Mouse (Mus musculus) neural tube, embryonic 14.5 days (tissue): Measurements from ENCODE around the gene Vstm2l. TPM values are rescaled to one million over a fixed set of nuclear protein-coding genes. Genes with fewer than 3 reads are reported as not detected.

Experiments used
- ATAC-seq: fragments of 200-750 bp; cut with Nextera tagmentation; 2 replicates; pipeline ENCODE4 v1.8.0; 2017; ENCODE audit warnings: low read depth, mild to moderate bottlenecking, moderate TSS enrichment, moderate library complexity
- H3K27ac ChIP-seq: fragments of 300-500 bp; sonication (generic); 2 replicates; pipeline ENCODE4 v1.5.1; 2014; ENCODE audit warnings: low read depth, mild to moderate bottlenecking, control low read depth, low read length, moderate library complexity, mixed read lengths
- H3K27me3 ChIP-seq: fragments of 300-500 bp; sonication (generic); 2 replicates; pipeline ENCODE4 v1.6.1; 2014; ENCODE audit warnings: low read length; ENCODE audit not compliant: control insufficient read depth, insufficient read depth
- H3K36me3 ChIP-seq: fragments of 300-500 bp; sonication (generic); 2 replicates; pipeline ENCODE4 v1.6.1; 2014; ENCODE audit warnings: low read length, mixed read lengths; ENCODE audit not compliant: control insufficient read depth, insufficient read depth
- H3K4me1 ChIP-seq: fragments of 300-500 bp; sonication (generic); 2 replicates; pipeline ENCODE4 v1.6.1; 2014; ENCODE audit warnings: low read length; ENCODE audit not compliant: control insufficient read depth, insufficient read depth
- H3K4me2 ChIP-seq: fragments of 300-500 bp; sonication (generic); 2 replicates; pipeline ENCODE4 v1.6.1; 2014; ENCODE audit warnings: mild to moderate bottlenecking, low read depth, low read length, control low read depth
- H3K4me3 ChIP-seq: fragments of 300-500 bp; sonication (generic); 2 replicates; pipeline ENCODE4 v1.5.1; 2014; ENCODE audit warnings: low read depth, low read length, control low read depth, mixed read lengths
- H3K9ac ChIP-seq: fragments of 300-500 bp; sonication (generic); replicated peaks from 2 replicates; pipeline ENCODE4 v1.6.1; 2014; ENCODE audit warnings: low read depth, mild to moderate bottlenecking, control low read depth, low read length, mixed read lengths
- H3K9me3 ChIP-seq: fragments of 300-500 bp; sonication (generic); 2 replicates; pipeline ENCODE4 v1.6.1; 2016; ENCODE audit warnings: low read length; ENCODE audit not compliant: control insufficient read depth
- WGBS: fragments of 180-500 bp; shearing (Covaris S2); extraction: QIAGEN DNeasy Blood & Tissue Kit; methylation state at CpG from one replicate; pipeline ENCODE4 v1.1.7; 2014; 5-methylcytosine and 5-hydroxymethylcytosine counted together
- polyA plus RNA-seq: library from polyadenylated mRNA; unstranded; fragments of >200 nt; fragmentation: Nextera tagmentation; extraction: Ambion mirVana; gene quantifications from 2 replicates; pipeline ENCODE4 v1.2.1, GENCODE M21; 2014

Gene Vstm2l
- polyA plus RNA-seq, 1 experiment from 2014 or later: 60.0 TPM

DNA sequence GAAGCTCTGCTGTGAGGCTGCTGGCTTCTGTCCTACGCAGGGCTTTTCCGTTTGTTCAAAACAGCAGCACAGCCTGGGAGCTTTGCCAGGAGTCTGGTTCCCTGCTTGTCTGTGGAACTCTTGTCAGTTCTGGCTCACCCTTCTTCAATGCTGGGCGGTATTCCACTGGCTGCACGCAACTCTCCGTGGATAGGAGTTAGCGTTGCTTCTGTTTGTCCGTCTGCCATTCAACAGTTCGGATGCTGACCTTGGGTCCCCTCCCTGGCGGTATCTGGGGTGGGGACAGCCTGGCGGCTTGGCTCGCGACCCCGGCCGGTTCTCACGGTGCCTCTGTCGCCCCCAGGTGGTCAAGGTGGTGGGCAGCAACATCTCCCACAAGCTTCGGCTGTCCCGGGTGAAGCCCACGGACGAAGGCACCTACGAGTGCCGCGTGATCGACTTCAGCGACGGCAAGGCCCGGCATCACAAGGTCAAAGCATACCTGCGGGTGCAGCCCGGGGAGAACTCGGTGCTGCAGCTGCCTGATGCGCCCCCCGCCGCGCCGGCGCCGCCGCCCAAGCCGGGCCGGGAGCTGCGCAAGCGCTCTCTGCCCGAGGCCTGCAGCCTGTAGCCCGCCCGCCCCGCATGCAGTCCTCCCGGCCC lies 29.2 kb downstream of the Vstm2l start:
- under 1% methylated on average over 45 of the region's 47 CpGs for WGBS
- peak overlapping the region; percentile 0; the same call in 1 of the 2 replicates for H3K27ac ChIP-seq
- no peaks in the 10 kb centered on the region for H3K36me3 ChIP-seq
- H3K9me3 ChIP-seq: no peaks in the 10 kb centered on the region
- H3K9ac ChIP-seq: peak overlapping the region; percentile 56
- H3K4me1 ChIP-seq: peaks cover 22% of the 10 kb centered on the region
- peak overlapping the region; percentile 72 for H3K4me2 ChIP-seq
- H3K4me3 ChIP-seq: peak overlapping the region; percentile 36
- H3K27me3 ChIP-seq: no peaks in the 10 kb centered on the region
- ATAC-seq: peak; percentile 69

DNA sequence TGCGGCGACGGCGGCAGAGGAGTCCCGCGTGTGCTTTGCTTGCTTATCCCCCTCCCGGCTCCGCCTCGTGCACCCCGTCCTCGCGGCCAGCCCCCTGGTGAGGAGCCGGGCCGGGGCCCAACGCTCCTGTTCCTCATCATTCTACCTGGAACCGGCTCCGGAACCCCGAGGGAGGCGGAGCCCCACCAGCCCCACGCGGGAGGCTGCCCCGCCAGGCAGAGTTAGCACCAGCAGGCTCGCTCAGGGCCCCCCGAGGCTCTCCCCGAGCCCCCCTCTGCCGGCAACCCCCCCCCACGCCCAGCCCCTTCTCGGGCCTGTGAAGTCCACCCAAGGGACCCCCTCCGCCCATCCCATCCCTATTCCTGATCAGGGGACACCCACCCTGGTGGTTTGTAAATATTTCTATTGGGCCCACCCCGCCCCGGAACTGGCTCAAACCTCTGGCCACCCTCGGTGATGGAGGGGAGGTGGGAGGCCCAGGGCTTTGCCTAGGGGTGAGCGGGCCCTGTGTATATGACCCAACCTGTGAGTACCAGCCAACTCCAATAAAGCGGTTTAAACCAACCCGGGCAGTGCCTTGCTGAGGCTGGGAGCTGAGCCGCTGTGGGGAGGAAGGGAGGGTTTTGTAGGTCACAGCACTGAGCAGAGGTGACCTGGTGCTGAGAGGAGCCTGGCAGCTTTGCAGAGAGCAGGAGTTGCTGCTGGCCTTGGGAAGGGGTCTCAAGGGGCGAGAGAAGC lies 29.9 kb downstream of the Vstm2l start:
- Histone ChIP-seq H3K4me1 (peaks cover 22% of the 10 kb centered on the region), H3K9me3 (no peaks in the 10 kb centered on the region), H3K4me2 (peak overlapping the region; percentile 72), H3K4me3 (peak overlapping the region; percentile 36), H3K27ac (peak overlapping the region; percentile 0; the same call in 1 of the 2 replicates), H3K9ac (peak overlapping the region; percentile 56), H3K27me3 (no peaks in the 10 kb centered on the region), H3K36me3 (no peaks in the 10 kb centered on the region)
- no peak for ATAC-seq
- 10% methylated on average over 37 of the region's 37 CpGs for WGBS

DNA sequence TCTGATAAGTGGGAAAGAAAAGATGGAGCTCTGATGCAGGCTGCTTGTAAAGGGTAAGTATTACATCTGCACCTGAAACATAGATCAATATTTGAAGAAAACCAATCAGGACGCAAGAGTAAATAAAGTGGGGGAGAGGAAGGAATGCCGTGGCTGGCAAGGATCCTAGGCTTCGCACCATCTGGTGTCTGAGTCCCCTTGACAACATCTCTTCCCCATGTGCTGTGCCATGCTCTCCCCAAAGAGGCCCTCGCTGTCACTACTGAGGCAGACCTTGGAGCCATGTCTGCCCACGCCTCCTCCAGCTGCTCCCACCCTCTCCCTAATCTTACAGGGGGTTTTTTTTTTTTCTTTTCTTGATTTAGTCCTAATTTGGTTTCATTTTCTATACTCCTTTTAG lies 39.5 kb downstream of the Vstm2l start:
- H3K36me3 ChIP-seq: no peaks in the 10 kb centered on the region
- no peak overlapping the region for H3K27ac ChIP-seq
- no peak for ATAC-seq
- WGBS: 63% methylated on average over 5 of the region's 5 CpGs
- H3K9me3 ChIP-seq: no peaks in the 10 kb centered on the region
- H3K27me3 ChIP-seq: no peaks in the 10 kb centered on the region
- no peaks in the 10 kb centered on the region; the same call in 1 of the 2 replicates for H3K4me1 ChIP-seq
- no peak overlapping the region for H3K9ac ChIP-seq
- H3K4me2 ChIP-seq: no peak overlapping the region
- no peak overlapping the region for H3K4me3 ChIP-seq

DNA sequence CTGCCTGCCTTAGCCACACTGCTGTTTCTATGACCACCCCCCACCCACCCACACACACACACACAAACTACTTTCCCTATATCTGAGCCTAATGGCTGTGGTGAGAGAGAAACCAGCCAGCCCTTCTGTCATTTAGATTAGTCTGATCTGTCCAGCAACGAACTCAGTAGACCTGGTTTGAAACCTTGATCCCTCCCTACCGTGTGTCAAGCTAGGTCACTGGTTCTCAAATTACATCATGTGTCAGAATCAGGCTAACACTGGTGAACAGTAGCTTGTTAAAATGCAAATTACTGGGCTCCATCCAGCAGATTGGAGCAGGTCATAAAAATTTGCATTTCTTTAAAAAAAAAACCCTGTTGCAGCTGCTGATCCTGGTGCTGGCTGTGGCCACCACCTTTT lies 43.3 kb downstream of the Vstm2l start:
- H3K36me3 ChIP-seq: no peaks in the 10 kb centered on the region
- no peak overlapping the region for H3K4me3 ChIP-seq
- ATAC-seq: no peak
- no peak overlapping the region for H3K4me2 ChIP-seq
- 3% methylated on average over 2 of the region's 2 CpGs for WGBS
- H3K27ac ChIP-seq: no peak overlapping the region
- H3K4me1 ChIP-seq: no peaks in the 10 kb centered on the region; the same call in 1 of the 2 replicates
- no peaks in the 10 kb centered on the region for H3K27me3 ChIP-seq
- no peaks in the 10 kb centered on the region for H3K9me3 ChIP-seq
- H3K9ac ChIP-seq: no peak overlapping the region

DNA sequence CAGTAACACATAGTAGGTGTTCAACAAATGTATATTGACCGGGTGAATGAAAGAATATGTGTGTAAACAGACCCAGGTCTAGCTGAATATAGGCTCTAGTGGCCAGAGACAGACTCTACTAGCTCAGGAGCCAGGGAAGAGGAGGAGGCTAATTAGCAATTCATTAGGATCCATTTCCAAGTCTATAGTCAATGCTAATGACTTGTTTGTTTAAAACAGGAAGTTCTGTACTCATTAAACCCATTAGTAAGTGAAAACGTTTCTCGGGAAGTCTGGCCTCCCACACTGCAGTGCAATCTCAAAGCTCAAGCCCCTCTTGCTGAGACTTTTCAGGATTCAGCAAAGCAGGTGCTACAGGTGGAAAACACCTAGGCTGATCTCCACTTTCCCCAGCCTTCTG lies 53.4 kb downstream of the Vstm2l start:
- ATAC-seq: no peak

DNA sequence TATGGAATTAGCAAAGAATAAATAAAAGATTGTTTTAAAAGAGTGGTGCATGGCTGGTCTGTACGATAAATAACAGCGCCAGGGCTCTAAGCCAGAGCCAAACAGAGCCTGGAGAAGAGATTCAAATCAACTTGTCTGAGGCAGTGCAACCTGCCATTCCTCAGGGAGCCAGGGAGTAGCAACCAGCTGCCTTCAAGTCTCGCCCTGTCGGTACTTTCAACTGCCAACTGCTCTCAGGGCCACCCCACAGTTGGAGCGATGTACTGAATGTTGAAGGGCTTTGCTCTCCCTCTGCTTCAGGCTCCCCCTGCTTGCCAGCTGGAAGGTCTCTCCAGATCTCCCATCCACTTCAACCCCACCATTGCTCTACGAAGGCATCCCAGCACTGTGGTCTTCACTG lies 55.7 kb downstream of the Vstm2l start:
- no peak overlapping the region for H3K27ac ChIP-seq
- no peaks in the 10 kb centered on the region for H3K27me3 ChIP-seq
- H3K9ac ChIP-seq: no peak overlapping the region
- no peak overlapping the region for H3K4me3 ChIP-seq
- H3K4me1 ChIP-seq: peaks cover 8% of the 10 kb centered on the region
- 44% methylated on average over 6 of the region's 6 CpGs for WGBS
- ATAC-seq: no peak
- no peaks in the 10 kb centered on the region for H3K9me3 ChIP-seq
- no peaks in the 10 kb centered on the region for H3K36me3 ChIP-seq
- H3K4me2 ChIP-seq: no peak overlapping the region

More for the DNA sequence above, 53.4 kb downstream of the Vstm2l start:
- H3K27me3 ChIP-seq: no peaks in the 10 kb centered on the region
- H3K9ac ChIP-seq: no peak overlapping the region
- no peaks in the 10 kb centered on the region for H3K9me3 ChIP-seq
- no peaks in the 10 kb centered on the region for H3K36me3 ChIP-seq
- H3K27ac ChIP-seq: no peak overlapping the region
- H3K4me2 ChIP-seq: no peak overlapping the region
- no peak overlapping the region for H3K4me3 ChIP-seq
- 10% methylated on average over 3 of the region's 3 CpGs for WGBS
- no peaks in the 10 kb centered on the region for H3K4me1 ChIP-seq

DNA sequence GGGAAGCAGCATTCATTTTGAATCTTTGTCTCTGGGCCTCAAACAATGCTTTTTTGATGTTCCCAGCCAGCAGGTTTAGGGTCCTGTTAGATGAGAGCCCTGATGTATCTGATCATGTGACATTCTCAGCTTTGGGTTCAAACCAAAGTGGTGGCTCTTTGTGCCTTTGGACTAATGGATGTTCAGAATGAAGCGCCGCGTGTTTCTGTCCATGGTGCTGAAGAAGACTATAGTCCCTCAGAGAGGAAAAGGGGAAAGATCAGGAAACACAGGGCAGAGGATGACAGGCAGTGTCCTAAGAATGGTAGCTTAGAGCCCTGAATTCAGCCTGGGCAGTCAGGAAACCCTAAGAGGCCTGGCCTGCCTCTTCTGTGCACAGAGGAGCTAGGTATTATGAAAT lies 56.2 kb downstream of the Vstm2l start:
- Histone ChIP-seq H3K27me3 (no peaks in the 10 kb centered on the region), H3K9ac (no peak overlapping the region), H3K27ac (no peak overlapping the region), H3K4me1 (peaks cover 13% of the 10 kb centered on the region), H3K4me2 (no peak overlapping the region), H3K9me3 (no peaks in the 10 kb centered on the region), H3K36me3 (no peaks in the 10 kb centered on the region), H3K4me3 (no peak overlapping the region)
- 5% methylated on average over 3 of the region's 3 CpGs for WGBS
- ATAC-seq: no peak

DNA sequence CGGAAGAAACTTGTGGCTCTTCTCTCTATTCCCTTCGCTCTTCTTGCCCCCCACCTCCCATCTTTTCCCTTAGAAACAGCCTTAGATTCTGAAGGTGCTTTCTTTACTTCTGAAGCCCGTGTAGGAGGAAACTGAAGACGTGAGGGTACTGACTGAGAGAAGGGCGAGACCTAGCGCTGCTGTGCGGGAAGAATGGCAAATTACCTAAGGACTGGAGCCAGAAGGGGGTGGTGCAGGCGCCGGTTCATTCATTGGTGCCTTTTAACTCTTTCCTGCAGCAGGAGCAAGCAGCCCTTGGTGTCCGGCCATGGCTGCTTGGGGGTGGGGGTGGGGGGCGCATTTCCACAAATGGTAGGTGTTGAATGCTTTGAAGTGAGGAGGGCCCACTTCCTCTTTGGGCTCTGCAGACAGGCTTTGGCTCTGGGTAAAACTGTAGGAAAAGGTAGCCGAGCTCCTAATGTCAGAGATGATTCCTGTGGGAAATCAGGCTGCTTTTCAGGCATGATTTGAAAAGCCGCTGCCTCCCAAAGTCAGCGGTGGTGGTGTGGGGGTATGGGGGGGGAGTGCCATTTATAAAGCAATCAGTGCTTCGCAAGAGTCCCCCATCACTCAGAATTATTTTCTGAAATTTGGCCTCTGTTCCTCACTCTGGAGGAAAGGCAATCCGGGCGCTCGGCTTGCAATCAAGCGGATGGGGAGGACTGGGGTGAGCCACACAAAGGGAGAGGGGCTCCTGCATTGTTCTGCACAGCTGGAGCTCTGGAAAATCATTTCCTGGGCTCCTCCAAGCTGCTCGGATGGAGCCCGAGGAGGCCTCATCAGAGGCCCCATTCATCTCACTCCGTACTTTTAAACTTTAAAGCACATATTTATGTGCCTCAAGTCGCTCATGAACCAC lies 60.4 kb downstream of the Vstm2l start:
- 2% methylated on average over 23 of the region's 23 CpGs for WGBS
- H3K4me1 ChIP-seq: peaks cover 17% of the 10 kb centered on the region
- peak overlapping the region; percentile 83 for H3K27ac ChIP-seq
- ATAC-seq: peak; percentile 85
- H3K4me3 ChIP-seq: no peak overlapping the region
- H3K36me3 ChIP-seq: no peaks in the 10 kb centered on the region
- peak overlapping the region; percentile 34 for H3K9ac ChIP-seq
- peak overlapping the region; percentile 21; the same call in 1 of the 2 replicates for H3K4me2 ChIP-seq
- no peaks in the 10 kb centered on the region for H3K27me3 ChIP-seq
- H3K9me3 ChIP-seq: no peaks in the 10 kb centered on the region
